Mouse (Mus musculus): ENCODE data around the gene Grn. TPM values are rescaled to one million over a fixed set of nuclear protein-coding genes. Genes with fewer than 3 reads are reported as not detected.

The Grn gene
- total and polyA plus RNA-seq, 3 experiments = 83.4 to 119 (median 86.9) TPM

GRCm38 (mm10) chr11:102439093-102440082, 9.3 kb downstream of the Grn start:
- intact Hi-C loops (cut with DNase I) = no loop called here

GRCm38 (mm10) chr11:102440255-102440654, 10.1 kb downstream of the Grn start:
- H3K9ac ChIP-seq (ENCODE audit: low read depth, low read length) = no peak overlapping the region
- H3K4me3 ChIP-seq = no peak overlapping the region
- no peaks in the 10 kb centered on the region for H3K27me3 ChIP-seq (ENCODE audit: control insufficient read depth, insufficient read depth, low read length)
- no peak overlapping the region for H3K27ac ChIP-seq
- 82% methylated on average over 8 of the region's 8 CpGs for WGBS
- no peaks in the 10 kb centered on the region for H3K4me1 ChIP-seq (ENCODE audit: control insufficient read depth, insufficient read depth, low read length)
- H3K36me3 ChIP-seq (ENCODE audit: control insufficient read depth, insufficient read depth, low read length) = no peaks in the 10 kb centered on the region
- no peaks in the 10 kb centered on the region for H3K79me2 ChIP-seq (replicated peaks; ENCODE audit: control insufficient read depth, insufficient read depth, low read length)
- DNase-seq = peak in 1 of 2 experiments; percentile 14
- no peak for TF ChIP-seq EP300 (IDR thresholded peaks at IDR 0.05; ENCODE audit: insufficient read depth, low read depth, low read length)
- TF ChIP-seq CTCF (IDR thresholded peaks at IDR 0.05) = no peak
- TF ChIP-seq POLR2A (IDR thresholded peaks at IDR 0.05; ENCODE audit: insufficient read depth, low read depth, low read length) = no peak
- intact Hi-C loops (cut with DNase I) = no loop called here

More at GRCm38 (mm10) chr11:102439093-102440082, 9.3 kb downstream of the Grn start:
- Histone ChIP-seq H3K9ac (ENCODE audit: low read depth, low read length) (no peak overlapping the region), H3K4me1 (ENCODE audit: control insufficient read depth, insufficient read depth, low read length) (no peaks in the 10 kb centered on the region), H3K27ac (no peak overlapping the region), H3K27me3 (ENCODE audit: control insufficient read depth, insufficient read depth, low read length) (no peaks in the 10 kb centered on the region), H3K79me2 (replicated peaks; ENCODE audit: control insufficient read depth, insufficient read depth, low read length) (no peaks in the 10 kb centered on the region), H3K4me3 (no peak overlapping the region), H3K36me3 (ENCODE audit: control insufficient read depth, insufficient read depth, low read length) (no peaks in the 10 kb centered on the region)
- TF ChIP-seq EP300 (IDR thresholded peaks at IDR 0.05; ENCODE audit: insufficient read depth, low read depth, low read length) (no peak), POLR2A (IDR thresholded peaks at IDR 0.05; ENCODE audit: insufficient read depth, low read depth, low read length) (no peak), CTCF (IDR thresholded peaks at IDR 0.05) (no peak)
- WGBS = 88% methylated on average over 14 of the region's 14 CpGs
- no peak for DNase-seq

- Histone ChIP-seq H3K4me1 (ENCODE audit: control insufficient read depth, insufficient read depth, low read length) (peaks cover 6% of the 10 kb centered on the region), H3K27ac (no peak overlapping the region), H3K36me3 (ENCODE audit: control insufficient read depth, insufficient read depth, low read length) (no peaks in the 10 kb centered on the region), H3K4me3 (no peak overlapping the region), H3K79me2 (replicated peaks; ENCODE audit: control insufficient read depth, insufficient read depth, low read length) (no peaks in the 10 kb centered on the region), H3K9ac (ENCODE audit: low read depth, low read length) (no peak overlapping the region), H3K27me3 (ENCODE audit: control insufficient read depth, insufficient read depth, low read length) (no peaks in the 10 kb centered on the region)
- intact Hi-C loops (cut with DNase I) = no loop called here
- WGBS = 80% methylated on average over 3 of the region's 3 CpGs
- DNase-seq = no peak
- TF ChIP-seq EP300 (IDR thresholded peaks at IDR 0.05; ENCODE audit: insufficient read depth, low read depth, low read length) = no peak
- peak; percentile 49 for TF ChIP-seq CTCF (IDR thresholded peaks at IDR 0.05)
Observed at GRCm38 (mm10) chr11:102441434-102441833, 11.3 kb downstream of the Grn start.

- H3K27me3 ChIP-seq (ENCODE audit: control insufficient read depth, insufficient read depth, low read length) = no peaks in the 10 kb centered on the region
- H3K27ac ChIP-seq = no peak overlapping the region
- H3K79me2 ChIP-seq (replicated peaks; ENCODE audit: control insufficient read depth, insufficient read depth, low read length) = no peaks in the 10 kb centered on the region
- no peak overlapping the region for H3K4me3 ChIP-seq
- no peak overlapping the region for H3K9ac ChIP-seq (ENCODE audit: low read depth, low read length)
- TF ChIP-seq POLR2A (IDR thresholded peaks at IDR 0.05; ENCODE audit: insufficient read depth, low read depth, low read length) (no peak), CTCF (IDR thresholded peaks at IDR 0.05) (no peak), EP300 (IDR thresholded peaks at IDR 0.05; ENCODE audit: insufficient read depth, low read depth, low read length) (no peak)
- H3K4me1 ChIP-seq (ENCODE audit: control insufficient read depth, insufficient read depth, low read length) = peaks cover 6% of the 10 kb centered on the region
- DNase-seq = peak in 1 of 2 experiments; percentile 11
- H3K36me3 ChIP-seq (ENCODE audit: control insufficient read depth, insufficient read depth, low read length) = no peaks in the 10 kb centered on the region
- 88% methylated on average over 6 of the region's 6 CpGs for WGBS
- intact Hi-C loops (cut with DNase I) = no loop called here
Observed at GRCm38 (mm10) chr11:102442089-102442488, 12.0 kb downstream of the Grn start.

GRCm38 (mm10) chr11:102443740-102444139, 13.6 kb downstream of the Grn start:
- intact Hi-C loops (cut with DNase I) = no loop called here

DNA sequence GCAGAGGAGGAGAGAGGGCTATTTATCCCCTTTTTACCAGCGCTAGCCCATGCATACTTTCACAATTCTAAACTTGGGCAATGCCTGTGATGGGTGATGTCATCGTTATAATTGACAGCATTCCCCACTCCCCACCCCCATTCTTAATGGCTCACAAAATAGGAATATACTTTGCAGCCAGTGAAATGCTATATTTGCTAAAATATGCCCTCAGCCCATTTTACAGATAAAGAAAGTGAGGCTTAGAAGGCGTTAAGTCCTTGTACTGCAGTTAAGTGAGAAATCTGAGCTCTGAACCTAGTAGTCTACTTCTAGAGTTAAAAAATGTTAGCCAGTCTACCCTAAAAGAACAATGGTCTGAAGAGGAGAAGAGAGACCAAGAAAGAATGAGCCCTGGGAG, 14.2 kb downstream of the Grn start:
- WGBS = 62% methylated on average over 3 of the region's 3 CpGs
- DNase-seq = no peak
- peaks cover 6% of the 10 kb centered on the region for H3K4me1 ChIP-seq (ENCODE audit: control insufficient read depth, insufficient read depth, low read length)

More at GRCm38 (mm10) chr11:102443740-102444139, 13.6 kb downstream of the Grn start:
- no peaks in the 10 kb centered on the region for H3K27me3 ChIP-seq (ENCODE audit: control insufficient read depth, insufficient read depth, low read length)
- H3K36me3 ChIP-seq (ENCODE audit: control insufficient read depth, insufficient read depth, low read length) = no peaks in the 10 kb centered on the region
- no peak overlapping the region for H3K27ac ChIP-seq
- 66% methylated on average over 12 of the region's 12 CpGs for WGBS
- TF ChIP-seq CTCF (IDR thresholded peaks at IDR 0.05) (no peak), EP300 (IDR thresholded peaks at IDR 0.05; ENCODE audit: insufficient read depth, low read depth, low read length) (no peak), POLR2A (IDR thresholded peaks at IDR 0.05; ENCODE audit: insufficient read depth, low read depth, low read length) (no peak)
- H3K9ac ChIP-seq (ENCODE audit: low read depth, low read length) = no peak overlapping the region
- H3K4me3 ChIP-seq = no peak overlapping the region
- no peaks in the 10 kb centered on the region for H3K79me2 ChIP-seq (replicated peaks; ENCODE audit: control insufficient read depth, insufficient read depth, low read length)
- peaks cover 6% of the 10 kb centered on the region for H3K4me1 ChIP-seq (ENCODE audit: control insufficient read depth, insufficient read depth, low read length)
- DNase-seq = peak in 1 of 2 experiments; percentile 14

More for the DNA sequence above, 14.2 kb downstream of the Grn start:
- H3K27me3 ChIP-seq (ENCODE audit: control insufficient read depth, insufficient read depth, low read length) = no peaks in the 10 kb centered on the region
- no peak overlapping the region for H3K27ac ChIP-seq
- H3K4me3 ChIP-seq = no peak overlapping the region
- TF ChIP-seq CTCF (IDR thresholded peaks at IDR 0.05) = no peak
- no peak for TF ChIP-seq EP300 (IDR thresholded peaks at IDR 0.05; ENCODE audit: insufficient read depth, low read depth, low read length)
- TF ChIP-seq POLR2A (IDR thresholded peaks at IDR 0.05; ENCODE audit: insufficient read depth, low read depth, low read length) = no peak
- intact Hi-C loops (cut with DNase I) = no loop called here
- no peaks in the 10 kb centered on the region for H3K36me3 ChIP-seq (ENCODE audit: control insufficient read depth, insufficient read depth, low read length)
- H3K9ac ChIP-seq (ENCODE audit: low read depth, low read length) = no peak overlapping the region
- H3K79me2 ChIP-seq (replicated peaks; ENCODE audit: control insufficient read depth, insufficient read depth, low read length) = no peaks in the 10 kb centered on the region

Measured in heart, adult 2 months (tissue).